Mouse (Mus musculus): ENCODE measurements around the gene Bsg.

Bsg gene

GRCm38 (mm10) chr10:79704065-79704969 lies at the start of gene Bsg:
Gene Bsg (plus strand): TSS chr10:79704491.
- peak; percentile 98 to 99 for DNase-seq (ENCODE audit: low spot score in 2 of 2)

- DNase-seq (ENCODE audit: low spot score in 2 of 2), result no peak
These were observed 49.3 kb upstream of the Bsg start for GRCm38 (mm10) chr10:79654946-79655395.

GRCm38 (mm10) chr10:79658829-79659228 lies 45.5 kb upstream of the Bsg start:
- no peak for DNase-seq (ENCODE audit: low spot score in 2 of 2)

- no peak for DNase-seq (ENCODE audit: low spot score in 2 of 2)
These were observed 44.0 kb upstream of the Bsg start for GRCm38 (mm10) chr10:79660298-79660697.

- DNase-seq (ENCODE audit: low spot score in 2 of 2), result no peak
These were observed 42.4 kb upstream of the Bsg start for GRCm38 (mm10) chr10:79661861-79662260.

GRCm38 (mm10) chr10:79664131-79664665 lies 40.1 kb upstream of the Bsg start, which contains the start of gene Madcam1:
Gene Madcam1 (plus strand): TSS chr10:79664559.
- peak; percentile 33 to 78 for DNase-seq (ENCODE audit: low spot score in 2 of 2)

GRCm38 (mm10) chr10:79665051-79665450 lies 39.2 kb upstream of the Bsg start:
- no peak for DNase-seq (ENCODE audit: low spot score in 2 of 2)

GRCm38 (mm10) chr10:79666493-79666892 lies 37.8 kb upstream of the Bsg start:
- no peak for DNase-seq (ENCODE audit: low spot score in 2 of 2)

GRCm38 (mm10) chr10:79668076-79668475 lies 36.2 kb upstream of the Bsg start:
- DNase-seq (ENCODE audit: low spot score in 2 of 2), result no peak

- peak; percentile 81 to 88 for DNase-seq (ENCODE audit: low spot score in 2 of 2)
These were observed 35.3 kb upstream of the Bsg start, which contains the start of gene Tpgs1 for GRCm38 (mm10) chr10:79668771-79669575. Gene Tpgs1 (plus strand): TSS chr10:79669369.

- peak; percentile 61 to 74 for DNase-seq (ENCODE audit: low spot score in 2 of 2)
These were observed 34.7 kb upstream of the Bsg start for GRCm38 (mm10) chr10:79669576-79670057.

- DNase-seq (ENCODE audit: low spot score in 2 of 2), result no peak
These were observed 34.0 kb upstream of the Bsg start for GRCm38 (mm10) chr10:79670071-79670888.

GRCm38 (mm10) chr10:79671396-79672087 lies 32.7 kb upstream of the Bsg start:
- DNase-seq (ENCODE audit: low spot score in 2 of 2), result no peak

- DNase-seq (ENCODE audit: low spot score in 2 of 2), result no peak
These were observed 32.2 kb upstream of the Bsg start for GRCm38 (mm10) chr10:79672088-79672455.

- DNase-seq (ENCODE audit: low spot score in 2 of 2), result no peak
These were observed 31.2 kb upstream of the Bsg start for GRCm38 (mm10) chr10:79673054-79673453.

- no peak for DNase-seq (ENCODE audit: low spot score in 2 of 2)
These were observed 28.8 kb upstream of the Bsg start for GRCm38 (mm10) chr10:79675346-79676035.

- no peak for DNase-seq (ENCODE audit: low spot score in 2 of 2)
These were observed 23.4 kb upstream of the Bsg start for GRCm38 (mm10) chr10:79680606-79681495.

GRCm38 (mm10) chr10:79681591-79682245 lies 22.6 kb upstream of the Bsg start, which contains the start of gene Cdc34:
Gene Cdc34 (plus strand): TSS chr10:79682195.
- DNase-seq (ENCODE audit: low spot score in 2 of 2), result peak; percentile 98 to 100
